Mouse (Mus musculus) heart, embryonic 10.5 days (tissue): ENCODE measurements at regions not wholly inside any gene's neighbourhood (a gene's known extent, or its start where the extent isn't known, plus 50 kb on each side); places are given as distances from the start of the nearest gene placed in this dataset.

Experiments used
- DNase-seq: peaks from one replicate; pipeline ENCODE4 v3.0.0-alpha.2; 2017; ENCODE audit warnings: low spot score
- H3K27ac ChIP-seq: fragments of 300-500 bp; sonication (generic); 2 replicates; pipeline ENCODE4 v1.5.1; 2016; ENCODE audit warnings: mild to moderate bottlenecking
- H3K27me3 ChIP-seq: fragments of 300-500 bp; sonication (generic); 2 replicates; pipeline ENCODE4 v1.6.1; 2016; ENCODE audit warnings: mild to moderate bottlenecking; ENCODE audit not compliant: poor library complexity, insufficient read depth, severe bottlenecking
- H3K36me3 ChIP-seq: fragments of 300-500 bp; sonication (generic); 2 replicates; pipeline ENCODE4 v1.6.1; 2016; ENCODE audit warnings: mild to moderate bottlenecking, moderate library complexity
- H3K4me1 ChIP-seq: fragments of 300-500 bp; sonication (generic); 2 replicates; pipeline ENCODE4 v1.6.1; 2016; ENCODE audit warnings: mild to moderate bottlenecking
- H3K4me3 ChIP-seq: fragments of 300-500 bp; sonication (generic); 2 replicates; pipeline ENCODE4 v1.5.1; 2016; ENCODE audit warnings: mild to moderate bottlenecking, moderate library complexity
- H3K9me3 ChIP-seq: fragments of 300-500 bp; sonication (generic); 2 replicates; pipeline ENCODE4 v1.6.1; 2016; ENCODE audit warnings: mild to moderate bottlenecking, moderate library complexity
- WGBS: fragments of 180-500 bp; shearing (Covaris S2); methylation state at CpG from one replicate; pipeline ENCODE4 v1.1.7; 2016; 5-methylcytosine and 5-hydroxymethylcytosine counted together

DNA sequence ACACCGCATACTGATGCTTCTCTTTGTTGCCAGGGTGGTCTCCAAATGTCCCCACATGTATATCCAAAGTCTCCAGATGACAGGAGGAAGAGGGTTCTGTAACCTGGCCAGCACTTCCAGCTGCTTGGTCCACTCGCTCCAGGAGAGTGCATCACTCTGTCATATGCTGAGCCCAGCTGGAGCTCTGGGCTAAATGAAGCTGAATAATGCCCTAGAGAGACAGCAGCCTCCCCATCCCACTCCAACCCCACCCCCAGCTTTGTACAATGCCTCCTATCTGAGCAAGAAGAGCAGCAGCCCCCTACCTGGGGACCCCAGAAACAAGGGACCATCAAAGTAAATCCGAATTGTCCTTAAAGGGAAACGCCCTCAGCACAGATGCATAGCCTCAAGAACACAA lies 219.0 kb upstream of the Pabpc6 start:
- 78% methylated on average over 4 of the region's 4 CpGs for WGBS
- no peak for DNase-seq

GRCm38 (mm10) chr17:9885110-9885509 lies 215.6 kb upstream of the Pabpc6 start:
- 70% methylated on average over 7 of the region's 7 CpGs for WGBS
- Histone ChIP-seq H3K4me3 (no peak overlapping the region), H3K9me3 (no peaks in the 10 kb centered on the region), H3K27me3 (no peaks in the 10 kb centered on the region), H3K27ac (no peak overlapping the region), H3K4me1 (peaks cover 23% of the 10 kb centered on the region), H3K36me3 (no peaks in the 10 kb centered on the region)
- no peak for DNase-seq

More for the DNA sequence above, 219.0 kb upstream of the Pabpc6 start:
- Histone ChIP-seq H3K9me3 (no peaks in the 10 kb centered on the region), H3K4me1 (peaks cover 27% of the 10 kb centered on the region), H3K4me3 (no peak overlapping the region), H3K27ac (no peak overlapping the region), H3K36me3 (no peaks in the 10 kb centered on the region), H3K27me3 (no peaks in the 10 kb centered on the region)

- 0 out of 2 replicates have a peak, but pooled peaks cover 4% of the 10 kb centered on the region for H3K27me3 ChIP-seq
- no peak overlapping the region for H3K4me3 ChIP-seq
- H3K4me1 ChIP-seq = peaks cover 5% of the 10 kb centered on the region; the same call in 1 of the 2 replicates
- H3K36me3 ChIP-seq = no peaks in the 10 kb centered on the region
- no peak for DNase-seq
- no peak overlapping the region for H3K27ac ChIP-seq
- no peaks in the 10 kb centered on the region for H3K9me3 ChIP-seq
- WGBS = 85% methylated on average over 9 of the region's 9 CpGs
Measured at GRCm38 (mm10) chr17:9882639-9883226, 213.2 kb upstream of the Pabpc6 start.

DNA sequence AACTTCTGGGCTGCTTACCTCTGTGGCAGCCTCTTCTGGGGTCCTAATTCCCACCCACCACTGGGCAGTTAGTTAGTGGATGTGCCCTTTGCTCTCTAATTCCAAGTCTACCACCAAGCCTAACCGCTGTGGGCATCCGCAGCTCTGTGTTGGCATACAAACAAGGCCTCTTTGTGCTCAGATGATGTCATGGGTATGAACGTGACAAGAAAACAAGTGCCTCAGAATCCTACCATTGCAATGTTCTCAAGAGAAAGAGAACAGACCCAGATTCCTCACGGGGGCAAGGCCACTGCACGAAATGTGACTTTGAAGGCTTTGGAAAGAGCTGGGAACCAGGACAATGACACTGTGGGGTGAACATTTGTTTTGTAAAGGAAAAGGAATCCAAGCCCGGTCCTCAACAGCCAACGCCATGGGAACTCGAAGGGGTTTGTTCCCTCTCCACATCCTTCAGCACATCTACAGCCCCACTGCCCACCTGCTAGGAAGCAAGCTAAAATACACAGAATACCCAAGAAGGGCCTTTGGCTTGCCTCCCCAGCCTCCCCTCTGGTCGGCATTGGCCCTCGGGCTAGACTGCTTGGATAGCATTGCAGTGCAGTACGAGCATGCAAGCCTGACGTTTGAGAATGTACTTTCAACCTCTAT lies 210.2 kb upstream of the Pabpc6 start:
- no peaks in the 10 kb centered on the region for H3K4me1 ChIP-seq
- H3K36me3 ChIP-seq = no peaks in the 10 kb centered on the region
- H3K4me3 ChIP-seq = no peak overlapping the region
- WGBS = 80% methylated on average over 12 of the region's 12 CpGs
- no peak overlapping the region for H3K27ac ChIP-seq
- H3K27me3 ChIP-seq = 0 out of 2 replicates have a peak, but pooled peaks cover 4% of the 10 kb centered on the region
- DNase-seq = no peak
- H3K9me3 ChIP-seq = no peaks in the 10 kb centered on the region

- Histone ChIP-seq H3K27me3 (no peaks in the 10 kb centered on the region), H3K9me3 (no peaks in the 10 kb centered on the region), H3K36me3 (no peaks in the 10 kb centered on the region), H3K4me3 (no peak overlapping the region), H3K4me1 (peaks cover 10% of the 10 kb centered on the region; the same call in 1 of the 2 replicates), H3K27ac (no peak overlapping the region)
- 65% methylated on average over 10 of the region's 10 CpGs for WGBS
- peak; percentile 24 for DNase-seq
Measured at GRCm38 (mm10) chr17:9873695-9874094, 204.2 kb upstream of the Pabpc6 start.

GRCm38 (mm10) chr17:9870237-9870636 lies 200.7 kb upstream of the Pabpc6 start:
- H3K27ac ChIP-seq = no peak overlapping the region
- H3K4me1 ChIP-seq = peaks cover 10% of the 10 kb centered on the region; the same call in 1 of the 2 replicates
- DNase-seq = peak; percentile 67
- no peaks in the 10 kb centered on the region for H3K27me3 ChIP-seq
- no peak overlapping the region for H3K4me3 ChIP-seq
- WGBS = 70% methylated on average over 3 of the region's 3 CpGs
- no peaks in the 10 kb centered on the region for H3K36me3 ChIP-seq
- no peaks in the 10 kb centered on the region for H3K9me3 ChIP-seq

DNA sequence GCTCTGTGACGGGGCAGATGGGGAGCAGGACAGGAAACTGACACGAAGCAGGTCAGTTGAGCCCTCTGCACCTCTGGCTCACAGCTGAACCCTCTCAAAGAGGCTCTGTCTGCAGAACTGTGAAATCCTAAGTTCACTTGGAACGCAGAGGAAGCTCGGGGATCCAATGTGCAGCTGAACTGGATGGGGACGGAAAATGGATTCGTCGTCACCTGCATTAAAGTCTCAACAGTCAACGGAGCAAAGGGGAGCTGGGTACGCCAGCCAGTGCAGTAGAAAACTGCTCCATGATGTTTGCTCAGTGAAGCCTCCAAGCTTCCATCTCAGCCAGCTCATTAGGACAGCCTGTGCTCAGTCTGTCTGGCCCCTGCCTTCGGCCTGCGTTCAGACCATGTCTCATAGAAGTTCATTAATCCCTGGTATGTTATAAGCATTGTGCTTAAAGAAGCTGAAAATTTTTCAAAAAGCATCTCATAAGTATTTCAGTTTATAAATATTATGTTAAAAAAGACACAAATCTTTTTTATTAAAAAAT lies 199.3 kb upstream of the Pabpc6 start:
- Histone ChIP-seq H3K27ac (no peak overlapping the region), H3K36me3 (no peaks in the 10 kb centered on the region), H3K4me3 (no peak overlapping the region), H3K9me3 (no peaks in the 10 kb centered on the region), H3K4me1 (peaks cover 18% of the 10 kb centered on the region; the same call in 1 of the 2 replicates), H3K27me3 (no peaks in the 10 kb centered on the region)
- 81% methylated on average over 11 of the region's 11 CpGs for WGBS
- peak; percentile 68 for DNase-seq

DNA sequence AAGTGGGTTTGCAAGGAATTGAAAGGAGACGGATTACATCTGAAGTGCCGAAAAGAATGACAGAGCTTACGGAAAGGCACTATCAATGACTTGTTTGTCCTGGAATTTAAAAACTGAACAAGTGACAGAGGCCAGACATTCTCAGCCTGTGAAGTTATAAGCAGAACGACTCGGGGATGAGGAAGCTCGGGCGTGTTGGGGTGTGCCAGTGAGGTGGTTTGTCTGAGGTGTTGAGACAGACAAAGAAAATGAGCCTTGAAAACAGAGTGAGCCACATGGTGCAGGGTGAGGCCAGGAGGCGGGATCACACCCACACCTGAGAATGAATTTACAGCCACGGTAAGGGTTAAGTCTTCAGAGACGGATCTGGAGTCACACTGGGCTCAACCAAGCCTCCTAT lies 194.7 kb upstream of the Pabpc6 start:
- no peak for DNase-seq
- Histone ChIP-seq H3K27ac (no peak overlapping the region; the same call in 1 of the 2 replicates), H3K9me3 (no peaks in the 10 kb centered on the region), H3K4me1 (peaks cover 10% of the 10 kb centered on the region; the same call in 1 of the 2 replicates), H3K36me3 (no peaks in the 10 kb centered on the region), H3K27me3 (no peaks in the 10 kb centered on the region), H3K4me3 (no peak overlapping the region)
- WGBS = 34% methylated on average over 10 of the region's 10 CpGs

DNA sequence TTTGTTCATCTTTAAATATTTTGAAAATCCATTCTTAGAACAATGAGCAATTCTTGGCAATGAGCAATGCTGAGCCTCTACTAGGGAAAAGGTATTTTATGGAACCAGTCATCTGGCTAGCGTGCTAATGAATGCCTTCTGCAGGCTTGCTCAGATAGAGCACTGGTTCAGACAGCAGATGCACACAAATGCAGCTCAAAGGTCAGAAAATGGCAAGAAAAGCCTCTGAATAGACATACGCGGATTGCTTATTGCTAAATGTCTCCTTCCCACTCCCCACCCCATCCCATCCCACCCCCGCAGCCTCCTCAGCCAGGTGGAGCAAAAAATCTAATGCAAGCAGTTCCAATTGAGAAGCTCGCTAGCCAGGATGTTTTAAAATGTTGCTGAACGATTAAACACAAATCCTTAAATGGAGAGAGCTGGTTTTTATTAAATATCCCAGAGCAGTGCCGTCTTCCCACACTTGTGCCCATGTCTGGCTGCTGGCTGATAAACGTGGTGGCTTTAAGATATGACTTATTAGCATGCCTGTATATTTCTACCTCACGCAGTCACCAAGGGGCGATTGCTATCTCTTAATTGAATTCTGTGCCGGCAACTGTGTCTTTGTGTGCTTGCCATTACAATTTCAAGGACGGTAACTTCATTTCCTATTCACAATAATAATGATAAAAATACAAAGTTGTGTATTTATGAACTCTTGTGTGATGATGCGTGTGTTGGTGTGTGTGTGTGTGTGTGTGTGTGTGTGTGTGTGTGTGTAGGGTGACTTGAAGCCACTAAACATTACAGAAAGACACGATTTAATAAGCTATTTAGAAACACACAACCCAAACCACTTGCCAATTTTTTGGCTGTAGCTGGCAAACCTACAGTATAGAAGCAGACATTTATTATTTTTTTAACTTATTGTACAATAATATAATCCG lies 192.7 kb upstream of the Pabpc6 start:
- peak; percentile 33 for DNase-seq
- peaks cover 10% of the 10 kb centered on the region; the same call in 1 of the 2 replicates for H3K4me1 ChIP-seq
- H3K27me3 ChIP-seq = no peaks in the 10 kb centered on the region
- no peak overlapping the region for H3K4me3 ChIP-seq
- no peaks in the 10 kb centered on the region for H3K9me3 ChIP-seq
- WGBS = 81% methylated on average over 15 of the region's 15 CpGs
- H3K36me3 ChIP-seq = no peaks in the 10 kb centered on the region
- no peak overlapping the region for H3K27ac ChIP-seq

GRCm38 (mm10) chr17:9861346-9861745 lies 191.8 kb upstream of the Pabpc6 start:
- H3K4me1 ChIP-seq = peaks cover 10% of the 10 kb centered on the region; the same call in 1 of the 2 replicates
- WGBS = 70% methylated on average over 6 of the region's 6 CpGs
- no peaks in the 10 kb centered on the region; the same call in 1 of the 2 replicates for H3K9me3 ChIP-seq
- no peak overlapping the region for H3K4me3 ChIP-seq
- peak; percentile 41 for DNase-seq
- H3K27ac ChIP-seq = no peak overlapping the region
- no peaks in the 10 kb centered on the region for H3K27me3 ChIP-seq
- no peaks in the 10 kb centered on the region for H3K36me3 ChIP-seq

- no peak overlapping the region for H3K4me3 ChIP-seq
- peaks cover 4% of the 10 kb centered on the region; the same call in 1 of the 2 replicates for H3K4me1 ChIP-seq
- whole genome bisulfite sequencing = 72% methylated on average over 9 of the region's 9 CpGs
- H3K27me3 ChIP-seq = no peaks in the 10 kb centered on the region
- no peak for DNase-seq
- H3K27ac ChIP-seq = no peak overlapping the region
- no peaks in the 10 kb centered on the region for H3K36me3 ChIP-seq
- no peaks in the 10 kb centered on the region for H3K9me3 ChIP-seq
Measured at GRCm38 (mm10) chr17:9848559-9849357, 179.2 kb upstream of the Pabpc6 start.
